Mouse (Mus musculus) myocyte (in vitro differentiated cells): ENCODE data around the gene Mat2b. TPM values are rescaled to one million over a fixed set of nuclear protein-coding genes. Genes with fewer than 3 reads are reported as not detected.
A peak's percentile ranks its signal among the peaks of the same experiment; 100 is the strongest.

Source experiments
- H3K27me3 ChIP-seq: one replicate; pipeline ENCODE4 v1.6.1; 2011; ENCODE audit not compliant: control insufficient read depth, insufficient read depth, insufficient read length
- H3K36me3 ChIP-seq: one replicate; pipeline ENCODE4 v1.6.1; 2011; ENCODE audit not compliant: control insufficient read depth, insufficient read depth
- H3K4me2 ChIP-seq: one replicate; pipeline ENCODE4 v1.6.1; 2011; ENCODE audit warnings: low read depth, control low read depth
- H3K4me3 ChIP-seq: one replicate; pipeline ENCODE4 v1.5.1; 2011; ENCODE audit warnings: mild to moderate bottlenecking, control low read depth, moderate library complexity
- H3K79me2 ChIP-seq: one replicate; pipeline ENCODE4 v1.6.1; 2011; ENCODE audit not compliant: control insufficient read depth, insufficient read depth
- H3ac ChIP-seq: one replicate; pipeline ENCODE4 v1.6.1; 2011; ENCODE audit not compliant: control insufficient read depth, insufficient read length
- CEBPB ChIP-seq: IDR thresholded peaks from 2 replicates; pipeline ENCODE4 v1.6.1; 2011; ENCODE audit warnings: mild to moderate bottlenecking, moderate library complexity; ENCODE audit not compliant: poor library complexity, insufficient read depth, severe bottlenecking
- E2F4 ChIP-seq: IDR thresholded peaks from one replicate; pipeline ENCODE4 v1.6.1; 2011; ENCODE audit warnings: mild to moderate bottlenecking, control low read depth, moderate library complexity; ENCODE audit not compliant: insufficient read depth
- MAX ChIP-seq: IDR thresholded peaks from one replicate; pipeline ENCODE4 v1.6.1; 2011; ENCODE audit warnings: low read depth, mild to moderate bottlenecking, control low read depth
- MYOD1 ChIP-seq, 3 experiments: IDR thresholded peaks; one replicate each; pipeline ENCODE4 v1.6.1; 2011; ENCODE audit warnings: control low read depth in 2 of 3, low read depth in 2 of 3, mild to moderate bottlenecking in 2 of 3, moderate library complexity in 1 of 3; ENCODE audit not compliant: insufficient read length in 2 of 3, control insufficient read depth in 1 of 3
- MYOG ChIP-seq, 3 experiments: IDR thresholded peaks; one replicate each; pipeline ENCODE4 v1.6.1; 2011; ENCODE audit warnings: control low read depth in 2 of 3, low read depth in 2 of 3, mild to moderate bottlenecking in 2 of 3; ENCODE audit not compliant: insufficient read length in 2 of 3, control insufficient read depth in 1 of 3, insufficient read depth in 1 of 3
- POLR2A ChIP-seq: IDR thresholded peaks from one replicate; pipeline ENCODE4 v1.6.1; 2011; ENCODE audit warnings: low read depth, mild to moderate bottlenecking, control low read depth, moderate library complexity; ENCODE audit not compliant: insufficient read length
- POLR2AphosphoS2 ChIP-seq: IDR thresholded peaks from one replicate; pipeline ENCODE4 v1.6.1; 2011; ENCODE audit warnings: low read depth, control low read depth; ENCODE audit not compliant: insufficient read length
- REST ChIP-seq: IDR thresholded peaks from one replicate; pipeline ENCODE4 v1.6.1; 2011; ENCODE audit warnings: mild to moderate bottlenecking, control low read depth, moderate library complexity; ENCODE audit not compliant: insufficient read depth, insufficient read length
- SRF ChIP-seq: IDR thresholded peaks from one replicate; pipeline ENCODE4 v1.6.1; 2011; ENCODE audit warnings: low read depth; ENCODE audit not compliant: control insufficient read depth, insufficient read length
- TCF12 ChIP-seq: IDR thresholded peaks from one replicate; pipeline ENCODE4 v1.6.1; 2011; ENCODE audit warnings: mild to moderate bottlenecking, control low read depth; ENCODE audit not compliant: poor library complexity, insufficient read depth, severe bottlenecking
- TCF3 ChIP-seq: IDR thresholded peaks from one replicate; pipeline ENCODE4 v1.6.1; 2011; ENCODE audit warnings: low read depth, control low read depth; ENCODE audit not compliant: insufficient read length
- USF1 ChIP-seq: IDR thresholded peaks from one replicate; pipeline ENCODE4 v1.6.1; 2011; ENCODE audit warnings: low read depth, mild to moderate bottlenecking, control low read depth, moderate library complexity
- polyA plus RNA-seq: library from polyadenylated mRNA; unstranded; fragments of >200 nt; fragmentation: generic; extraction: Trizol; gene quantifications from one replicate; pipeline ENCODE4 v1.2.1, GENCODE M21; 2012; ENCODE audit warnings: missing spikeins

Gene Mat2b
- polyA plus RNA-seq, 1 experiment = 29.3 TPM

DNA sequence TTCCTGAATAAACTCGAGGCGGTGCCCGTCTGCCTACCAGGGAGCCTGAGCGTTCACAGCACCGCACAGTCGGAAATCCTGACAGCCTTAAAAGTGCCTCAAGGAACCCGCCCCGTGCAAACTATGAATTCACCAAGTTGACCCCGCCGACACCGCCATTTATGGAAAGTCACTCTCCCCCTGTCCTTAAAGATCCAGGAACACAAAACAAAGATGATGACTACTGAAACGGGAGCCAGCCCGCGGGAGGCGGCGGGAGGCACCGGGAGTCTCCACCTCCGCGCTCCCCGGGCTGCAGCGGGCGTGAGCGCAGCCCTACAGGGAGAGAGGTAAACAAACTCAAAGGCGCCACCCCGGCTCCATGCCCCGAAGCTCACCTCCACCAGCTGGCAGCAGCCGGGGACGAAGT, 2.9 kb downstream of the Mat2b start:
- Histone ChIP-seq H3ac (peak overlapping the region; percentile 4), H3K4me2 (peak overlapping the region; percentile 92), H3K27me3 (no peaks in the 10 kb centered on the region), H3K79me2 (peaks cover 51% of the 10 kb centered on the region), H3K36me3 (no peaks in the 10 kb centered on the region), H3K4me3 (peak overlapping the region; percentile 35)
- TF ChIP-seq TCF3 (no peak), MYOG (IDR thresholded peaks at IDR 0.05; ENCODE audit: control insufficient read depth in 1 of 3, insufficient read depth in 1 of 3, insufficient read length in 2 of 3, low read depth in 2 of 3) (no peak), MYOD1 (IDR thresholded peaks at IDR 0.05; ENCODE audit: control insufficient read depth in 1 of 3, insufficient read length in 2 of 3, low read depth in 2 of 3) (no peak), USF1 (no peak), CEBPB (no peak), MAX (no peak), SRF (peak; percentile 65), REST (no peak)

- no peaks in the 10 kb centered on the region for H3K27me3 ChIP-seq
- no peak overlapping the region for H3ac ChIP-seq
- H3K4me2 ChIP-seq = peak overlapping the region; percentile 92
- TF ChIP-seq REST = no peak
- TF ChIP-seq CEBPB = peak; percentile 45; the same call in 1 of the 2 replicates
- TF ChIP-seq TCF12 = no peak
- TF ChIP-seq POLR2A = no peak
- no peaks in the 10 kb centered on the region for H3K36me3 ChIP-seq
- H3K4me3 ChIP-seq = peak overlapping the region; percentile 35
- peaks cover 55% of the 10 kb centered on the region for H3K79me2 ChIP-seq
Measured at GRCm38 (mm10) chr11:40690444-40691127, 4.4 kb downstream of the Mat2b start.

DNA sequence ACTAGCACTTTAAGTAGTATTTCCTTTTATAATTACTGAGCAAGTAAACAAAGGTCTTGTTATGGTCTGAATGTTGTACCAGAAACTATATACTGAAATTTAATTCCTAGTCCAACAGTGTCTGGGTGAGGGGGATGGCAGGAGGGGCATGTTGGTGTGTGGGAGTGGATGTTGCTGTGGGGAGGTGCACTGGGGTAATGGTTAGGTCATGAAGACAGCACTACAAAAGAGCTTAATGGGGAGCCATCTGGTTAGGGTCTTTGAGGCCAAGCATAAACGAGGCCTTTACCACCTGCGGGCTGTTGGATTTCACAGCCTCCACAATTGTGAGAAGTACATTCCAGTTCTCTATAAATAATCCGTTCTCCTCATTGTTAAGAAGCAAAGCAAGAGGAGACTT, 11.7 kb downstream of the Mat2b start:
- Histone ChIP-seq H3K27me3 (no peaks in the 10 kb centered on the region), H3K4me3 (no peak overlapping the region), H3K79me2 (peaks cover 16% of the 10 kb centered on the region), H3K36me3 (peaks cover 23% of the 10 kb centered on the region), H3K4me2 (no peak overlapping the region), H3ac (no peak overlapping the region)
- TF ChIP-seq MYOD1 (IDR thresholded peaks at IDR 0.05; ENCODE audit: control insufficient read depth in 1 of 3, insufficient read length in 2 of 3, low read depth in 2 of 3) = no peak
- TF ChIP-seq TCF12 = no peak
- no peak for TF ChIP-seq SRF
- TF ChIP-seq E2F4 = no peak
- no peak for TF ChIP-seq POLR2A
- TF ChIP-seq TCF3 = no peak
- no peak for TF ChIP-seq POLR2AphosphoS2
- TF ChIP-seq REST = no peak
- TF ChIP-seq CEBPB = no peak
- no peak for TF ChIP-seq MYOG (IDR thresholded peaks at IDR 0.05; ENCODE audit: control insufficient read depth in 1 of 3, insufficient read depth in 1 of 3, insufficient read length in 2 of 3, low read depth in 2 of 3)
- no peak for TF ChIP-seq USF1
- no peak for TF ChIP-seq MAX

DNA sequence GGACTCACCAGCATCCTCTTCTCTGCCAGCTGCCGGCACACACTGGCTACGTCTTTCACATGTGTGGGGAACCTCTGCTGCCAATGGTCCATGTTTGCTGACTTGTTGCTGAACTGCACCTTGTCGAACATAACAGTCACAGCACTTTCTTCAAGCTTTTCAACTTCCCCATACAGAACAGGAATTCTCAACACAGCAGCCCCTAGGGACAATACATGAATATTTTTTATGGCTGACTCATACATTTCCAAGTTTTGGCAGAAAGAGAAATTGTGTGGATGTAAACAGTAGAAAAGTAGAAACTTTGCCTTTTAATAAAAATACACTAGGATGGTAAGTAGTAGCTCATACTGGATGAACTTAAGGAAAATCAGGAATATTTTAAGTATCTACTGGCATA, 12.5 kb downstream of the Mat2b start:
- Histone ChIP-seq H3K4me2 (no peak overlapping the region), H3ac (no peak overlapping the region), H3K27me3 (no peaks in the 10 kb centered on the region), H3K79me2 (peaks cover 8% of the 10 kb centered on the region), H3K4me3 (no peak overlapping the region), H3K36me3 (peaks cover 23% of the 10 kb centered on the region)
- TF ChIP-seq SRF (no peak), POLR2AphosphoS2 (no peak), MYOG (IDR thresholded peaks at IDR 0.05; ENCODE audit: control insufficient read depth in 1 of 3, insufficient read depth in 1 of 3, insufficient read length in 2 of 3, low read depth in 2 of 3) (no peak), TCF12 (no peak), TCF3 (no peak), MAX (no peak)

GRCm38 (mm10) chr11:40677169-40677568, 17.8 kb downstream of the Mat2b start:
- no peak overlapping the region for H3ac ChIP-seq
- TF ChIP-seq MYOD1 (IDR thresholded peaks at IDR 0.05; ENCODE audit: control insufficient read depth in 1 of 3, insufficient read length in 2 of 3, low read depth in 2 of 3) (no peak), SRF (no peak), MAX (no peak), TCF3 (no peak), POLR2AphosphoS2 (no peak), CEBPB (no peak), E2F4 (no peak), POLR2A (no peak), MYOG (IDR thresholded peaks at IDR 0.05; ENCODE audit: control insufficient read depth in 1 of 3, insufficient read depth in 1 of 3, insufficient read length in 2 of 3, low read depth in 2 of 3) (no peak), TCF12 (no peak), USF1 (no peak)

More at GRCm38 (mm10) chr11:40677169-40677568, 17.8 kb downstream of the Mat2b start:
- Histone ChIP-seq H3K4me3 (no peak overlapping the region), H3K27me3 (no peaks in the 10 kb centered on the region), H3K4me2 (no peak overlapping the region), H3K36me3 (peaks cover 14% of the 10 kb centered on the region), H3K79me2 (no peaks in the 10 kb centered on the region)
